Mouse (Mus musculus) small intestine, adult 2 months (tissue): ENCODE data around the gene Tigd2.

ENCODE experiments used
- CTCF ChIP-seq: fragments of 200-500 bp; IDR thresholded peaks from 2 replicates; pipeline ENCODE4 v1.5.1; 2012; ENCODE audit warnings: low read depth, mild to moderate bottlenecking, control low read depth, inconsistent platforms, low read length, moderate library complexity, mixed read lengths; ENCODE audit not compliant: insufficient replicate concordance, insufficient read length; ENCODE audit errors: extremely low read depth
- POLR2A ChIP-seq: fragments of 200-500 bp; IDR thresholded peaks from 2 replicates; pipeline ENCODE4 v1.6.1; 2012; ENCODE audit warnings: low read depth, mild to moderate bottlenecking, control low read depth, inconsistent platforms, low read length, moderate library complexity

- TF ChIP-seq CTCF (no peak), POLR2A (no peak)
Observed at GRCm38 (mm10) chr6:59190006-59190405, 18.7 kb upstream of the Tigd2 start.
